Mouse (Mus musculus) urinary bladder, postnatal 36 days (tissue): ENCODE measurements around the gene Ccdc158.

Experiments
- DNase-seq, 2 experiments: peaks; one replicate each; pipeline ENCODE4 v3.0.0; 2022; ENCODE audit warnings: low spot score in 2 of 2, mixed read lengths in 1 of 2

The Ccdc158 gene

GRCm38 (mm10) chr5:92688124-92688523, 13.1 kb upstream of the Ccdc158 start:
- no peak for DNase-seq

- DNase-seq, result no peak
Observed at GRCm38 (mm10) chr5:92684715-92685460, 9.8 kb upstream of the Ccdc158 start.

GRCm38 (mm10) chr5:92683871-92684475, 8.9 kb upstream of the Ccdc158 start:
- no peak for DNase-seq

GRCm38 (mm10) chr5:92683351-92683807, 8.3 kb upstream of the Ccdc158 start, which contains the start of gene Shroom3:
Gene Shroom3, plus strand, starts transcription at chr5:92683435.
- peak in 1 of 2 experiments; percentile 5 for DNase-seq

GRCm38 (mm10) chr5:92682621-92683348, 7.7 kb upstream of the Ccdc158 start:
- no peak for DNase-seq

GRCm38 (mm10) chr5:92681861-92682260, 6.8 kb upstream of the Ccdc158 start:
- DNase-seq, result no peak

GRCm38 (mm10) chr5:92679441-92679840, 4.4 kb upstream of the Ccdc158 start:
- DNase-seq, result no peak

- DNase-seq, result no peak
Observed at GRCm38 (mm10) chr5:92675574-92675920, 476 bp upstream of the Ccdc158 start.

- no peak for DNase-seq
Observed at GRCm38 (mm10) chr5:92666860-92667259, 8.2 kb downstream of the Ccdc158 start.

GRCm38 (mm10) chr5:92664321-92664720, 10.8 kb downstream of the Ccdc158 start:
- no peak for DNase-seq

GRCm38 (mm10) chr5:92656256-92656655, 18.8 kb downstream of the Ccdc158 start:
- peak; percentile 49 to 70 for DNase-seq

- DNase-seq, result no peak
Observed at GRCm38 (mm10) chr5:92640861-92641260, 34.2 kb downstream of the Ccdc158 start.

- no peak for DNase-seq
Observed at GRCm38 (mm10) chr5:92635891-92636290, 39.2 kb downstream of the Ccdc158 start.

- no peak for DNase-seq
Observed at GRCm38 (mm10) chr5:92634916-92635315, 40.2 kb downstream of the Ccdc158 start.

- no peak for DNase-seq
Observed at GRCm38 (mm10) chr5:92633526-92633925, 41.5 kb downstream of the Ccdc158 start.

- no peak for DNase-seq
Observed at GRCm38 (mm10) chr5:92627896-92628295, 47.2 kb downstream of the Ccdc158 start.

GRCm38 (mm10) chr5:92621883-92622282, 53.2 kb downstream of the Ccdc158 start:
- DNase-seq, result no peak

- DNase-seq, result no peak
Observed at GRCm38 (mm10) chr5:92612756-92613155, 62.3 kb downstream of the Ccdc158 start.

- DNase-seq, result no peak
Observed at GRCm38 (mm10) chr5:92607492-92608229, 67.4 kb downstream of the Ccdc158 start.

- peak in 1 of 2 experiments; percentile 11 for DNase-seq
Observed at GRCm38 (mm10) chr5:92604452-92605247, 70.4 kb downstream of the Ccdc158 start.
